In genomic region chrX:101874147-101874546, GRCm38 (mm10) we compare ENCODE assay signal across 19 mouse cellular contexts. TPM values are rescaled to one million over a fixed set of nuclear protein-coding genes. Genes with fewer than 3 reads are reported as not detected.
A peak's percentile ranks its signal among the peaks of the same experiment; 100 is the strongest.
DNase-seq lines count a peak whose midpoint lies in the region; ATAC-seq and TF ChIP-seq lines count a peak whose summit lies in the region.
"Had no signal": no experiment of that assay in that cellular context is flagged by ENCODE, and none has a peak within 500 bp of the region (broad histone marks: within the 10 kb centered on the region; RNA-seq: fewer than 3 reads in every experiment).

No protein-coding gene starts in this region.

- peak overlapping the region; percentile 63 for H3K27ac ChIP-seq in heart, embryonic 13.5 days (replicated peaks)
- peak overlapping the region; percentile 66 for H3K27ac ChIP-seq in kidney, embryonic 16.5 days (ENCODE audit: low read length)
- no peak overlapping the region for H3K27ac ChIP-seq in liver, embryonic 14.5 days
- H3K27ac ChIP-seq: embryonic facial prominence, embryonic 12.5 days; hindbrain, embryonic 12.5 days; limb, embryonic 15.5 days; midbrain, embryonic 15.5 days had no signal

- H3K4me3 ChIP-seq in heart, embryonic 13.5 days: no peak overlapping the region
- no peak overlapping the region for H3K4me3 ChIP-seq in kidney, embryonic 16.5 days (ENCODE audit: low read length)
- H3K4me3 ChIP-seq in liver, embryonic 14.5 days (ENCODE audit: insufficient read depth in 1 of 2, low read depth in 2 of 2, low read length in 2 of 2): no peak overlapping the region
- H3K4me3 ChIP-seq: embryonic facial prominence, embryonic 12.5 days; hindbrain, embryonic 12.5 days; limb, embryonic 15.5 days; midbrain, embryonic 15.5 days had no signal

- no peak for DNase-seq in heart, postnatal 36 days
- no peak for DNase-seq in kidney, postnatal 4 days
- peak; percentile 17 for DNase-seq in c-Kit-positive CD71-positive TER-119-negative erythroid progenitor cells, embryonic 14.5 days (ENCODE audit: low read depth)
- DNase-seq in liver, embryonic 14.5 days (ENCODE audit: low read depth in 3 of 3, low spot score in 3 of 3): peak in 1 of 3 experiments; percentile 13
- no peak for DNase-seq in adrenal gland, adult (ENCODE audit: inconsistent age in 2 of 2, low spot score in 1 of 2)
- DNase-seq: adrenal gland, postnatal 14 days; cerebellum, adult 2 months; forebrain, postnatal 0 days; kidney, postnatal 36 days; retina, postnatal 1 day; thymus, adult 18-20 months had no signal

- WGBS in heart, embryonic 13.5 days: 21% methylated on average over 3 of the region's 3 CpGs
- WGBS in kidney, embryonic 16.5 days: 34% methylated on average over 3 of the region's 3 CpGs
- 18% methylated on average over 3 of the region's 3 CpGs for WGBS in liver, embryonic 14.5 days (ENCODE audit: insufficient replicate concordance)

- peak; percentile 40 for TF ChIP-seq EP300 in liver, embryonic 14.5 days (IDR thresholded peaks at IDR 0.05; ENCODE audit: low read depth)

- peaks cover 37% of the 10 kb centered on the region for H3K4me1 ChIP-seq in heart, embryonic 13.5 days
- H3K4me1 ChIP-seq in kidney, embryonic 16.5 days (ENCODE audit: insufficient read depth, low read length): peaks cover 14% of the 10 kb centered on the region
- H3K4me1 ChIP-seq in liver, embryonic 14.5 days (replicated peaks; ENCODE audit: control insufficient read depth in 2 of 2, insufficient read depth in 2 of 2, low read length in 1 of 2): peaks cover 0 to 7% of the 10 kb centered on the region in 2 experiments; a peak in 2 of 4 replicates
- H3K4me1 ChIP-seq: embryonic facial prominence, embryonic 12.5 days; hindbrain, embryonic 12.5 days; limb, embryonic 15.5 days; midbrain, embryonic 15.5 days had no signal

- no peak for ATAC-seq in heart, embryonic 13.5 days (ENCODE audit: extremely low read depth, insufficient number of reproducible peaks, low FRiP score, low TSS enrichment)
- peak; percentile 15; the same call in 1 of the 2 replicates for ATAC-seq in kidney, embryonic 16.5 days (ENCODE audit: low FRiP score, low TSS enrichment)
- peak; percentile 61; the same call in 1 of the 2 replicates for ATAC-seq in liver, embryonic 14.5 days (ENCODE audit: insufficient read depth)
- ATAC-seq in inflammation-experienced regulatory T-cells, adult 6 months: no peak
- ATAC-seq: forebrain, postnatal 0 days; midbrain, embryonic 15.5 days had no signal

- H3K9me3 ChIP-seq in heart, embryonic 13.5 days: no peaks in the 10 kb centered on the region
- H3K9me3 ChIP-seq in kidney, embryonic 16.5 days (ENCODE audit: low read length): no peaks in the 10 kb centered on the region
- H3K9me3 ChIP-seq in liver, embryonic 14.5 days (ENCODE audit: control insufficient read depth, low read length): no peaks in the 10 kb centered on the region
- H3K9me3 ChIP-seq: embryonic facial prominence, embryonic 12.5 days; hindbrain, embryonic 12.5 days; limb, embryonic 15.5 days; midbrain, embryonic 15.5 days had no signal

- no peak overlapping the region for H3K9ac ChIP-seq in heart, embryonic 13.5 days
- no peak overlapping the region for H3K9ac ChIP-seq in kidney, embryonic 16.5 days (replicated peaks; ENCODE audit: low read length)
- H3K9ac ChIP-seq in liver, embryonic 14.5 days (replicated peaks): no peak overlapping the region
- H3K9ac ChIP-seq: embryonic facial prominence, embryonic 12.5 days; forebrain, postnatal 0 days; hindbrain, embryonic 12.5 days; limb, embryonic 15.5 days; midbrain, embryonic 15.5 days had no signal

- no peak overlapping the region for H3K4me2 ChIP-seq in heart, embryonic 13.5 days
- no peak overlapping the region for H3K4me2 ChIP-seq in kidney, embryonic 16.5 days (replicated peaks; ENCODE audit: low read depth, low read length)
- no peak overlapping the region for H3K4me2 ChIP-seq in liver, embryonic 14.5 days (ENCODE audit: low read depth)
- H3K4me2 ChIP-seq: embryonic facial prominence, embryonic 12.5 days; hindbrain, embryonic 12.5 days; limb, embryonic 15.5 days; midbrain, embryonic 15.5 days had no signal

- TF ChIP-seq CTCF in liver, embryonic 14.5 days (IDR thresholded peaks at IDR 0.05; ENCODE audit: low read depth): no peak

- no peaks in the 10 kb centered on the region for H3K36me3 ChIP-seq in heart, embryonic 13.5 days
- no peaks in the 10 kb centered on the region for H3K36me3 ChIP-seq in kidney, embryonic 16.5 days (ENCODE audit: insufficient read depth, low read length)
- H3K36me3 ChIP-seq in liver, embryonic 14.5 days (replicated peaks; ENCODE audit: control insufficient read depth, insufficient read depth, low read depth): no peaks in the 10 kb centered on the region
- H3K36me3 ChIP-seq: embryonic facial prominence, embryonic 12.5 days; hindbrain, embryonic 12.5 days; limb, embryonic 15.5 days; midbrain, embryonic 15.5 days had no signal

- intact Hi-C loops in heart, postnatal 36 days (cut with DNase I): no loop called here

- H3K27me3 ChIP-seq in heart, embryonic 13.5 days (replicated peaks): peaks cover 17% of the 10 kb centered on the region
- H3K27me3 ChIP-seq in kidney, embryonic 16.5 days (ENCODE audit: insufficient read depth, low read length): peaks cover 15% of the 10 kb centered on the region
- no peaks in the 10 kb centered on the region; the same call in 1 of the 2 replicates for H3K27me3 ChIP-seq in liver, embryonic 14.5 days (ENCODE audit: control insufficient read depth, insufficient read depth, low read length)
- H3K27me3 ChIP-seq: CH12.LX had no signal

RNA-seq across cellular contexts. Expression of gene Nhsl2, which starts 25.0 kb away (rescaled TPM):
- polyA plus RNA-seq in heart, embryonic 13.5 days (2015; fragmentation: Nextera tagmentation; extraction: Ambion mirVana): 11.1 and 11.8 TPM in 2 replicates
- total RNA-seq in heart, postnatal 36 days (2021): 1 to 10 TPM; 4.5 to 5.2 TPM
- 12.0 and 12.1 TPM in 2 replicates for polyA plus RNA-seq in kidney, embryonic 16.5 days (2015; fragmentation: Nextera tagmentation; extraction: Ambion mirVana)
- polyA plus RNA-seq in liver, embryonic 14.5 days (2012; rRNA removed): 0.27 and 0.39 TPM in 2 replicates
- polyA plus RNA-seq in liver, embryonic 14.5 days (2014; fragmentation: Nextera tagmentation; extraction: Ambion mirVana): 1.1 and 1.3 TPM in 2 replicates
- polyA plus RNA-seq in inflammation-experienced regulatory T-cells, adult 6 months (2017; shearing (Covaris generic)): 1 to 10 TPM; 1.3 to 6.6 (median 1.5) TPM

Comparison
In these comparisons a context has a peak if more than half of its experiments do, and no peak if none do; other contexts are left out.
1. ATAC-seq: peak in kidney, embryonic 16.5 days (single experiment) and liver, embryonic 14.5 days (single experiment); none in heart, embryonic 13.5 days (single experiment) and inflammation-experienced regulatory T-cells, adult 6 months (single experiment).